ENCODE assay signal across 14 mouse cellular contexts in genomic region chr7:95914406-95915080, GRCm38 (mm10).
DNase-seq lines count a peak whose midpoint lies in the region; ATAC-seq lines count a peak whose summit lies in the region.
"Had no signal": no experiment of that assay in that cellular context is flagged by ENCODE, and none has a peak within 500 bp of the region (broad histone marks: within the 10 kb centered on the region; RNA-seq: fewer than 3 reads in every experiment).

No protein-coding gene starts in this region.

- no peak for ATAC-seq in embryonic facial prominence, embryonic 13.5 days (ENCODE audit: insufficient number of reproducible peaks, insufficient read depth, low FRiP score, low TSS enrichment, low read depth)
- peak; percentile 61; the same call in 1 of the 2 replicates for ATAC-seq in lung, embryonic 16.5 days (ENCODE audit: low read depth)
- ATAC-seq: forebrain, embryonic 13.5 days had no signal

- DNase-seq in embryonic facial prominence, embryonic 10.5 days (ENCODE audit: low spot score): no peak
- DNase-seq in lung, adult 18-20 months: no peak
- DNase-seq in frontal cortex, adult 2 months (ENCODE audit: extremely low spot score in 1 of 2, low spot score in 1 of 2): peak; percentile 59 to 67
- DNase-seq in right cerebral cortex, postnatal 25 days: peak; percentile 16
- DNase-seq in thymus, postnatal 10 days (ENCODE audit: low spot score in 2 of 2): no peak
- no peak for DNase-seq in kidney, adult 8-10 months
- DNase-seq: adrenal gland, postnatal 10 days; B cell, adult 2 months; gastrocnemius, postnatal 25 days; kidney, adult 9 months; thymus, adult 18-20 months had no signal

- no peak overlapping the region for H3K4me2 ChIP-seq in embryonic facial prominence, embryonic 13.5 days
- H3K4me2 ChIP-seq in lung, embryonic 16.5 days (ENCODE audit: low read depth, low read length): no peak overlapping the region
- H3K4me2 ChIP-seq: forebrain, embryonic 13.5 days had no signal

- H3K27me3 ChIP-seq in embryonic facial prominence, embryonic 13.5 days: no peaks in the 10 kb centered on the region
- H3K27me3 ChIP-seq in embryonic facial prominence, embryonic 10.5 days (replicated peaks; ENCODE audit: low read depth, poor library complexity, severe bottlenecking): no peaks in the 10 kb centered on the region
- no peaks in the 10 kb centered on the region for H3K27me3 ChIP-seq in lung, embryonic 16.5 days (ENCODE audit: control insufficient read depth, insufficient read depth, low read depth, low read length)
- H3K27me3 ChIP-seq: forebrain, embryonic 13.5 days had no signal

- no peak overlapping the region for H3K9ac ChIP-seq in embryonic facial prominence, embryonic 13.5 days
- H3K9ac ChIP-seq in lung, embryonic 16.5 days (ENCODE audit: low read length): no peak overlapping the region
- H3K9ac ChIP-seq: forebrain, embryonic 13.5 days had no signal

- no peaks in the 10 kb centered on the region for H3K36me3 ChIP-seq in embryonic facial prominence, embryonic 13.5 days
- H3K36me3 ChIP-seq in embryonic facial prominence, embryonic 10.5 days (replicated peaks): no peaks in the 10 kb centered on the region
- H3K36me3 ChIP-seq in lung, embryonic 16.5 days (ENCODE audit: control insufficient read depth, insufficient read depth, low read length): no peaks in the 10 kb centered on the region

- no peaks in the 10 kb centered on the region for H3K9me3 ChIP-seq in embryonic facial prominence, embryonic 13.5 days
- H3K9me3 ChIP-seq in embryonic facial prominence, embryonic 10.5 days: no peaks in the 10 kb centered on the region
- no peaks in the 10 kb centered on the region for H3K9me3 ChIP-seq in lung, embryonic 16.5 days (ENCODE audit: control insufficient read depth, low read length)
- H3K9me3 ChIP-seq: forebrain, embryonic 13.5 days had no signal

- H3K4me3 ChIP-seq in embryonic facial prominence, embryonic 13.5 days: no peak overlapping the region
- no peak overlapping the region for H3K4me3 ChIP-seq in embryonic facial prominence, embryonic 10.5 days
- no peak overlapping the region for H3K4me3 ChIP-seq in lung, embryonic 16.5 days (ENCODE audit: low read length)
- H3K4me3 ChIP-seq: forebrain, embryonic 13.5 days had no signal

- 45% methylated on average over 4 of the region's 4 CpGs for WGBS in embryonic facial prominence, embryonic 13.5 days
- 82% methylated on average over 4 of the region's 4 CpGs for WGBS in embryonic facial prominence, embryonic 10.5 days
- WGBS in lung, embryonic 16.5 days: 56% methylated on average over 4 of the region's 4 CpGs

- H3K27ac ChIP-seq in embryonic facial prominence, embryonic 13.5 days: 0 out of 2 replicates have a peak overlapping the region, but pooled peaks have one; percentile 5
- H3K27ac ChIP-seq in embryonic facial prominence, embryonic 10.5 days (replicated peaks): no peak overlapping the region
- no peak overlapping the region for H3K27ac ChIP-seq in lung, embryonic 16.5 days (ENCODE audit: low read length)
- H3K27ac ChIP-seq: forebrain, embryonic 13.5 days had no signal

- peaks cover 10% of the 10 kb centered on the region for H3K4me1 ChIP-seq in embryonic facial prominence, embryonic 13.5 days
- H3K4me1 ChIP-seq in embryonic facial prominence, embryonic 10.5 days: no peaks in the 10 kb centered on the region
- no peaks in the 10 kb centered on the region; the same call in 1 of the 2 replicates for H3K4me1 ChIP-seq in lung, embryonic 16.5 days (replicated peaks; ENCODE audit: control insufficient read depth, insufficient read depth, low read length)
- H3K4me1 ChIP-seq: forebrain, embryonic 13.5 days had no signal

Comparison
In these comparisons a context has a peak if more than half of its experiments do, and no peak if none do; other contexts are left out.
1. DNase-seq: peak in frontal cortex, adult 2 months (2 of 2) and right cerebral cortex, postnatal 25 days (single experiment); none in embryonic facial prominence, embryonic 10.5 days (single experiment), lung, adult 18-20 months (0 of 2), thymus, postnatal 10 days (0 of 2) and kidney, adult 8-10 months (0 of 2).